Mouse (Mus musculus): ENCODE measurements around the gene Smim27. TPM values are rescaled to one million over a fixed set of nuclear protein-coding genes. Genes with fewer than 3 reads are reported as not detected.
A peak's percentile ranks its signal among the peaks of the same experiment; 100 is the strongest.

The Smim27 gene
- polyA plus RNA-seq, 1 experiment from 2014 or later: 62.9 TPM

- Histone ChIP-seq H3K27ac (no peak overlapping the region), H3K9me3 (replicated peaks; ENCODE audit: low read length) (no peaks in the 10 kb centered on the region), H3K4me1 (replicated peaks; ENCODE audit: insufficient read depth, low read length) (no peaks in the 10 kb centered on the region), H3K4me2 (ENCODE audit: low read length) (no peak overlapping the region), H3K9ac (ENCODE audit: low read depth, low read length) (no peak overlapping the region), H3K4me3 (replicated peaks; ENCODE audit: low read depth, low read length) (no peak overlapping the region), H3K36me3 (ENCODE audit: insufficient read depth, low read length) (0 out of 2 replicates have a peak, but pooled peaks cover 13% of the 10 kb centered on the region), H3K27me3 (ENCODE audit: insufficient read depth, low read length) (no peaks in the 10 kb centered on the region)
- no peak for DNase-seq (ENCODE audit: low spot score)
- TF ChIP-seq CTCF (IDR thresholded peaks at IDR 0.05; ENCODE audit: low read depth): no peak
- no peak for ATAC-seq (replicated peaks; ENCODE audit: low FRiP score, low read depth)
- 93% methylated on average over 7 of the region's 7 CpGs for WGBS
These were observed 41.5 kb upstream of the Smim27 start for GRCm38 (mm10) chr4:40227886-40228285.

GRCm38 (mm10) chr4:40229723-40230122 is 39.7 kb upstream of the Smim27 start:
- no peak for ATAC-seq (replicated peaks; ENCODE audit: low FRiP score, low read depth)

GRCm38 (mm10) chr4:40233062-40233664 is 36.2 kb upstream of the Smim27 start:
- no peak for ATAC-seq (replicated peaks; ENCODE audit: low FRiP score, low read depth)
- Histone ChIP-seq H3K9ac (ENCODE audit: low read depth, low read length) (no peak overlapping the region), H3K4me1 (replicated peaks; ENCODE audit: insufficient read depth, low read length) (no peaks in the 10 kb centered on the region), H3K27me3 (ENCODE audit: insufficient read depth, low read length) (no peaks in the 10 kb centered on the region), H3K4me2 (ENCODE audit: low read length) (no peak overlapping the region), H3K9me3 (replicated peaks; ENCODE audit: low read length) (no peaks in the 10 kb centered on the region), H3K36me3 (ENCODE audit: insufficient read depth, low read length) (no peaks in the 10 kb centered on the region), H3K4me3 (replicated peaks; ENCODE audit: low read depth, low read length) (no peak overlapping the region), H3K27ac (no peak overlapping the region)
- no peak for TF ChIP-seq CTCF (IDR thresholded peaks at IDR 0.05; ENCODE audit: low read depth)
- 93% methylated on average over 7 of the region's 7 CpGs for WGBS
- no peak for DNase-seq (ENCODE audit: low spot score)

More at GRCm38 (mm10) chr4:40229723-40230122, 39.7 kb upstream of the Smim27 start:
- H3K27me3 ChIP-seq (ENCODE audit: insufficient read depth, low read length): no peaks in the 10 kb centered on the region
- no peak overlapping the region for H3K9ac ChIP-seq (ENCODE audit: low read depth, low read length)
- 89% methylated on average over 6 of the region's 6 CpGs for WGBS
- H3K4me3 ChIP-seq (replicated peaks; ENCODE audit: low read depth, low read length): no peak overlapping the region
- 0 out of 2 replicates have a peak, but pooled peaks cover 11% of the 10 kb centered on the region for H3K36me3 ChIP-seq (ENCODE audit: insufficient read depth, low read length)
- no peak for DNase-seq (ENCODE audit: low spot score)
- H3K9me3 ChIP-seq (replicated peaks; ENCODE audit: low read length): no peaks in the 10 kb centered on the region
- TF ChIP-seq CTCF (IDR thresholded peaks at IDR 0.05; ENCODE audit: low read depth): no peak
- H3K27ac ChIP-seq: no peak overlapping the region
- H3K4me1 ChIP-seq (replicated peaks; ENCODE audit: insufficient read depth, low read length): no peaks in the 10 kb centered on the region
- H3K4me2 ChIP-seq (ENCODE audit: low read length): no peak overlapping the region

- ATAC-seq (replicated peaks; ENCODE audit: low FRiP score, low read depth) (no peak), DNase-seq (ENCODE audit: low spot score) (no peak)
- Histone ChIP-seq H3K36me3 (ENCODE audit: insufficient read depth, low read length) (no peaks in the 10 kb centered on the region), H3K4me3 (replicated peaks; ENCODE audit: low read depth, low read length) (no peak overlapping the region), H3K27ac (no peak overlapping the region), H3K27me3 (ENCODE audit: insufficient read depth, low read length) (no peaks in the 10 kb centered on the region), H3K4me2 (ENCODE audit: low read length) (no peak overlapping the region), H3K9ac (ENCODE audit: low read depth, low read length) (no peak overlapping the region), H3K9me3 (replicated peaks; ENCODE audit: low read length) (no peaks in the 10 kb centered on the region), H3K4me1 (replicated peaks; ENCODE audit: insufficient read depth, low read length) (peaks cover 6% of the 10 kb centered on the region; the same call in 1 of the 2 replicates)
- WGBS: 86% methylated on average over 6 of the region's 6 CpGs
- TF ChIP-seq CTCF (IDR thresholded peaks at IDR 0.05; ENCODE audit: low read depth): no peak
These were observed 35.1 kb upstream of the Smim27 start for GRCm38 (mm10) chr4:40234256-40234655.

- Histone ChIP-seq H3K9me3 (replicated peaks; ENCODE audit: low read length) (no peaks in the 10 kb centered on the region), H3K4me1 (replicated peaks; ENCODE audit: insufficient read depth, low read length) (peaks cover 6% of the 10 kb centered on the region; the same call in 1 of the 2 replicates), H3K9ac (ENCODE audit: low read depth, low read length) (no peak overlapping the region), H3K4me2 (ENCODE audit: low read length) (no peak overlapping the region), H3K27me3 (ENCODE audit: insufficient read depth, low read length) (no peaks in the 10 kb centered on the region), H3K4me3 (replicated peaks; ENCODE audit: low read depth, low read length) (no peak overlapping the region), H3K27ac (no peak overlapping the region), H3K36me3 (ENCODE audit: insufficient read depth, low read length) (no peaks in the 10 kb centered on the region)
- WGBS: 81% methylated on average over 4 of the region's 4 CpGs
- no peak for DNase-seq (ENCODE audit: low spot score)
- TF ChIP-seq CTCF (IDR thresholded peaks at IDR 0.05; ENCODE audit: low read depth): no peak
- ATAC-seq (replicated peaks; ENCODE audit: low FRiP score, low read depth): no peak
These were observed 32.5 kb upstream of the Smim27 start for GRCm38 (mm10) chr4:40236829-40237228.

GRCm38 (mm10) chr4:40238483-40239408 is 30.6 kb upstream of the Smim27 start:
- DNase-seq (ENCODE audit: low spot score) (peak; percentile 73), ATAC-seq (replicated peaks; ENCODE audit: low FRiP score, low read depth) (peak; percentile 73)
- no peaks in the 10 kb centered on the region for H3K27me3 ChIP-seq (ENCODE audit: insufficient read depth, low read length)
- H3K4me2 ChIP-seq (ENCODE audit: low read length): peak overlapping the region; percentile 77
- peak overlapping the region; percentile 74 for H3K4me3 ChIP-seq (replicated peaks; ENCODE audit: low read depth, low read length)
- 1% methylated on average over 17 of the region's 17 CpGs for WGBS
- TF ChIP-seq CTCF (IDR thresholded peaks at IDR 0.05; ENCODE audit: low read depth): no peak
- H3K27ac ChIP-seq: peak overlapping the region; percentile 82
- no peaks in the 10 kb centered on the region for H3K36me3 ChIP-seq (ENCODE audit: insufficient read depth, low read length)
- no peaks in the 10 kb centered on the region for H3K9me3 ChIP-seq (replicated peaks; ENCODE audit: low read length)
- H3K4me1 ChIP-seq (replicated peaks; ENCODE audit: insufficient read depth, low read length): peaks cover 6% of the 10 kb centered on the region; the same call in 1 of the 2 replicates
- peak overlapping the region; percentile 63 for H3K9ac ChIP-seq (ENCODE audit: low read depth, low read length)

All from kidney, postnatal 0 days (tissue).